Mouse (Mus musculus) activated CD4-positive, CD25-positive, alpha-beta regulatory T cell, adult 9 weeks (primary cell): ENCODE results near the gene Tmem63a. TPM values are rescaled to one million over a fixed set of nuclear protein-coding genes. Genes with fewer than 3 reads are reported as not detected.

Source experiments
- polyA plus RNA-seq: library from polyadenylated mRNA; unstranded; fragments of 100-300 nt; shearing (Covaris generic); gene quantifications from one replicate; pipeline ENCODE4 v1.2.1, GENCODE M21; 2017

The Tmem63a gene
- 49.0 TPM for polyA plus RNA-seq

GRCm38 (mm10) chr1:180942166-180943031 lies at the start of gene Tmem63a:
Tmem63a (plus strand) TSS chr1:180942344.

GRCm38 (mm10) chr1:180892808-180893207 lies 49.3 kb upstream of the Tmem63a start, which contains the start of gene Lefty2:
Lefty2 (plus strand) TSS chr1:180893108.

GRCm38 (mm10) chr1:180904039-180904814 lies 37.9 kb upstream of the Tmem63a start, which contains the start of gene Pycr2:
Pycr2 (plus strand) TSS chr1:180904293.

GRCm38 (mm10) chr1:180934467-180935419 lies 7.4 kb upstream of the Tmem63a start, which contains the start of gene Lefty1:
Lefty1 (plus strand) TSS chr1:180935022.

GRCm38 (mm10) chr1:181020756-181021487 lies 78.8 kb downstream of the Tmem63a start, which contains the start of gene Ephx1:
Ephx1 (minus strand) TSS chr1:181020904.

Other genes with a start within 250 kb of the Tmem63a start
- not detected for gene Mixl1, start 245.3 kb upstream of the Tmem63a start, polyA plus RNA-seq
- 11.4 TPM for gene Acbd3, start 216.3 kb upstream of the Tmem63a start, polyA plus RNA-seq
- 1,322 TPM for gene H3f3a, start 128.4 kb upstream of the Tmem63a start, polyA plus RNA-seq
- gene Sde2, start 91.2 kb upstream of the Tmem63a start, polyA plus RNA-seq = 53.1 TPM
- gene Lefty2, start 49.2 kb upstream of the Tmem63a start, polyA plus RNA-seq = not detected
- gene Pycr2, start 38.1 kb upstream of the Tmem63a start, polyA plus RNA-seq = 97.6 TPM
- 0.45 TPM for gene Lefty1, start 7.3 kb upstream of the Tmem63a start, polyA plus RNA-seq
- gene Ephx1, start 78.6 kb downstream of the Tmem63a start, polyA plus RNA-seq = 358 TPM
- not detected for gene 9130409I23Rik, start 108.9 kb downstream of the Tmem63a start, polyA plus RNA-seq
- gene Nvl, start 201.9 kb downstream of the Tmem63a start, polyA plus RNA-seq = 28.4 TPM
- gene Cnih4, start 202.3 kb downstream of the Tmem63a start, polyA plus RNA-seq = 89.2 TPM